Mouse (Mus musculus): ENCODE measurements around the gene Ikzf1.

The Ikzf1 gene

GRCm38 (mm10) chr11:11684930-11685852, at the start of gene Ikzf1:
TSS of gene Ikzf1 (plus strand) at chr11:11685003.
- in situ Hi-C loops (cut with MboI, MseI), result no loop called here

GRCm38 (mm10) chr11:11644303-11644702, 40.5 kb upstream of the Ikzf1 start:
- in situ Hi-C loops (cut with MboI, MseI), result loop anchor here (5.0 to 10.0 kb wide), 2 partner anchors 68 to 70 kb away; no protein-coding TSS in a partner anchor

DNA sequence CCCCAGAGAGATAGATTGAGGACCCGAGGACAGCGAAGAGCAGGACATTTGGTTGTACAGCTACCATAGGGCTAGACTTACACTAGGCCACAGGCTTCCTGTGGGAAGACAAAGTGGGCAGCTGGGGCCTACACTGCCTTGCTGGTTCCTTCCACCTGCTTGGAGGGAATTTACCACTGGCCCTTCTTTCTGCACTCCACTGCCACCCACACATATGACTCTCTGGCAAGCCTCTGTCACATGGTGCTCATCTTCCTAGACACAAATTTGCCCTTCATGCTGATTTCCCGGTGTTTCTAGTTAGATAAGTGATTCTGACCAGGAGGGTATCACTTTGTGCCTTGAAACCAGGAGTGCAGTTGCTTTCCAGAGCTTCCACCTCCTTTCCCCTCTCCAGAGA, 28.4 kb upstream of the Ikzf1 start:
- in situ Hi-C loops (cut with MboI, MseI), result no loop called here

- in situ Hi-C loops (cut with MboI, MseI), result no loop called here
Measured at GRCm38 (mm10) chr11:11656995-11657530, 27.7 kb upstream of the Ikzf1 start.

GRCm38 (mm10) chr11:11657634-11658033, 27.2 kb upstream of the Ikzf1 start:
- in situ Hi-C loops (cut with MboI, MseI), result no loop called here

GRCm38 (mm10) chr11:11658834-11659233, 26.0 kb upstream of the Ikzf1 start:
- in situ Hi-C loops (cut with MboI, MseI), result no loop called here

- in situ Hi-C loops (cut with MboI, MseI), result no loop called here
Measured at GRCm38 (mm10) chr11:11660651-11661050, 24.2 kb upstream of the Ikzf1 start.

DNA sequence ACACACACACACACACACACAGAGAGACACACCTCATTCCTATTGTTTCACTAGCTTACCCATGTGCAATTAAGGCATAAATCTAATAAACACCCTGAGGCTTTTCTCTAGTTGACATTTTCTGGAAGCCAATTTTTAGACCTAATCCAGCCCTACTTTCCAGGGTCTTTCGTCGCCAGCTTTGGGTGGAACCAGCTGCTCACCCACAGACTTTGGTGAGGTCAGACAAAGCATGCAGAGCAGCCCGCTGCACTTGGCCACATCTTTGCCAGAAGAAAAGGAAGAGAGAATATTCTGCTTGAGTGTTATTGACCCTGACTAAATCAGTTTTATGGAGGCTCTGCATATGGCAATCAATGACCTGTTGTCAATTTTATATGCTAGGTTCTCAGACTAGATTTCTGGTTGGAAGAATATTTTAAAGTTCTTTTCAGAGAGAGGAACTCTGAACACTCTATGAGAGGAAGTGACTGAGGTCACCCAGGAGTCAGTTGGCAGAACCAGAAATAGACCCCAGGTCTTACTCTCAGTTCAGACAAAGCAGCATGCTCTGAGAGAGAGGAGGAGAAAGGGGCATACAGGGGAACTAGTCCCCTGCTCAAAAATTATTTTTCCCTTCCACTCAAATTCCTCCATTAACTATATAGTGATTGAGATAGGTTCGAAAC, 17.4 kb upstream of the Ikzf1 start:
- in situ Hi-C loops (cut with MboI, MseI), result no loop called here

DNA sequence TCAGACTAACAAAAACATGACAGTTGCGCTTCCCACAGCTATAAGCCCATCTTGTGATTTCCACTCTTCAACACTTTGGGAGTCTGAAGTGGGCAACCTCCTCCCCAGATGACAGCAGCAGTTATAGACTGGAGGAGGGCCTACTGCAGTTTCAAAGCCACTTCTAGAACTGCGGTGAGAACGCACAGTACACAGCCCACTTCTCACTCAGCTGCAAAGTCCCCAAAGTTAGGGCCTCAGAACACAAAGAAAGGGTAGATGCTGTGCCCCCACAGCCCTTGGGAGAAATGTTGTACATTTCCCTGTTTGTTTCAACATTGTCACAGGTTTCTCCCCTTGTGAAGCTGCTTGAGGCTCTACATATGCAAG, 16.9 kb upstream of the Ikzf1 start:
- in situ Hi-C loops (cut with MboI, MseI), result no loop called here

DNA sequence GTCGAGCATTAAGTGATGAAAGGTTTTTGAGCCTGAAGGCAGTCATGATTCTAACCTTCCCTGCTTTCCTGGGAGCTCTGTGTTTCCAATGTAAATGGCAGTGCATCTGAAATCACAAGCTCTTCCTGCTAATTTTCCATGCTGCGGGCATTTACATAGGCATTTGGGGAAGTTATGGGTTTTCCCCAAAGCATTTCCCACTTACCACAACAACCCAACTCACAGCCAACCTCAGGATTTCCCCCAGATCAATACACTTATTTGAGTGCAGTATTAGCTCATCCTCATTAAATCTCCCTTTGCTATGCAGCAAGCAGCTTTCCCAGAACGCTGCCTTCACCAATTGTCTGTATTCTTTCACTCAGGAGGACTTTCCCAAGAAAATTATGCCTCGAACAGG, 11.8 kb upstream of the Ikzf1 start:
- in situ Hi-C loops (cut with MboI, MseI), result no loop called here

GRCm38 (mm10) chr11:11675063-11675462, 9.7 kb upstream of the Ikzf1 start:
- in situ Hi-C loops (cut with MboI, MseI), result no loop called here

GRCm38 (mm10) chr11:11676068-11676741, 8.6 kb upstream of the Ikzf1 start:
- in situ Hi-C loops (cut with MboI, MseI), result no loop called here

GRCm38 (mm10) chr11:11677165-11677564, 7.6 kb upstream of the Ikzf1 start:
- in situ Hi-C loops (cut with MboI, MseI), result no loop called here

DNA sequence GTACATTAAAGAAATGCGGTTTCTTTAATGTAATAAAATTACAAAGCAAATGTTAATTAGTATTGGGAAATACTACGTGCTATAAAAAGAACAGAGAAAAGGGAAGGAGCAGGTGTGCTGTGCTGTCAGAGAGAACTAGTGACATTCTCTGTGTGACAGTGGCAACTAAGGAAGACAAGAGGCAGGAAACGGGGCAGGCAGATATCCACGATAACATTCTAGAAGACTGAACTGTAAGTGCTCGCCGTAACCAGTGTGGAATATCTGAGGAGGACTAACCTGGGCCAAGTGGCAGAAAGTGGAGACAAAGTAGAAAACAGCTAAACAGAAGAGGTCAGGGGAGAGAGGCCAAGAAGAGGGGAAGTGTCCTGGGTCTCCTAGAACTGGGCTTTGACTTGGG, 5.8 kb upstream of the Ikzf1 start:
- in situ Hi-C loops (cut with MboI, MseI), result no loop called here

DNA sequence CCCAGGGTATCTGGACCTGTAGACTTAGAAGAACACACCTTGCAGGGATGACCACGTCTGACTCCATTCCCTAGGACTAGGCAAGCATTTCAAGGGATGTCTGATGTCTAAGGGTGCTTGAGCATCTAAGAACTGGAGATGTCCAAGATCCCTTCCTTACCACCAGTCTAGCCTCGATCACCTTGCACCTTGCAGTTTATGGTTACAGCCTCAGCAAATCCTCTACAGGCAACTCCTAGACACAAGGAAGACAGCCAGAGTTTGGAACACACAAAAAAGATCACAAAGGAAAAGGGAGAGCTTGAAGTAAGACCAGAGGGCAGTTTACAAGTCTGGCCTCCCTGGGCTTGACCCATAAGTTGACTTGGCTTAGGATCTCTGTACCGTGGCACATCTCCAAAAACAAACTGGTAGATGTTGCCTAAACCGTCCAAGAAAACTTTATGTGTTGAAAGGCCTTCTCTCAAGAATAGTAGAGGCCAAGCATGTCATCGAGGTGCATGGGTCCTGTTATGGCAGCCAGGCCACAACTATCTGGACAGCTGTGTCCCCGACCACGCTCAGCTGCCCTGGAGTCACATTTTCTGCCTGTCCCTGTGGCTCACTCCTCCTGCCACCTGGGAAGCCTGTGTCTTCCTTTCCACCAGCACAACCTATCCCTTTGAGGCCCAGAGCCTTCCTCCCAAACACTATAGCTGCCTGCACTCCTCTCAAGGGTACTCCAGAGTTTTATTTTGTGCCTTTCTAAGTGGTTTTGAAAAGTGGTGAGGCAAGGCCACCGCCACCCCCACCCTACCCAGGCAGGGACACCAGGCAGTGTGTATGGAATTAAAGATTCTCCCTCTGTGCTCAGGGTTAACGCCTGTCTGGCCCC, 510 bp upstream of the Ikzf1 start:
- in situ Hi-C loops (cut with MboI, MseI), result no loop called here

- in situ Hi-C loops (cut with MboI, MseI), result no loop called here
Measured at GRCm38 (mm10) chr11:11685853-11686395, 1.1 kb downstream of the Ikzf1 start.

DNA sequence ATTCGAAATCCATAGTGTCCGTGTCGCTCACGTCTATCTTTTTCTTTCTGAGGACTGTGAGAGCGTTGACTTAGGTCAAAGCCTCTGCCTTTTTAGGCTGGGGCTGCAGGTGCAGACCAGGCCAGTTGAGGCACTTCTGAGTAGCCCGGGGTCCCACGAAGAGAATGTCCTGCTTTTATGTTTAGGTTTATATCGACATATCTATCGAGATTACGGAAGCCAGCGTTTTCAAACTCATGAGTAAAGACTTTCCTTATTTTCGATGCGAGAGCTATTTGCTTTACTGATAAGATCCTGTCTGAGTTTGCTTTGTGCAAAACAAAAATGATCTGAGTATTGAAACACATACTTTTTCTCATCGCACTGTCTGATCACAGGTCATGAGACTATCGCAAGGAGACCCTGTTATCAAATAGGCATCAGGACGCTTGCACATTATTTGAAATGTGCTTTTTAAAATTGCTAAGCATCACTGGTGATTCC, 1.8 kb downstream of the Ikzf1 start:
- in situ Hi-C loops (cut with MboI, MseI), result no loop called here

- in situ Hi-C loops (cut with MboI, MseI), result no loop called here
Measured at GRCm38 (mm10) chr11:11687551-11688185, 2.9 kb downstream of the Ikzf1 start.

DNA sequence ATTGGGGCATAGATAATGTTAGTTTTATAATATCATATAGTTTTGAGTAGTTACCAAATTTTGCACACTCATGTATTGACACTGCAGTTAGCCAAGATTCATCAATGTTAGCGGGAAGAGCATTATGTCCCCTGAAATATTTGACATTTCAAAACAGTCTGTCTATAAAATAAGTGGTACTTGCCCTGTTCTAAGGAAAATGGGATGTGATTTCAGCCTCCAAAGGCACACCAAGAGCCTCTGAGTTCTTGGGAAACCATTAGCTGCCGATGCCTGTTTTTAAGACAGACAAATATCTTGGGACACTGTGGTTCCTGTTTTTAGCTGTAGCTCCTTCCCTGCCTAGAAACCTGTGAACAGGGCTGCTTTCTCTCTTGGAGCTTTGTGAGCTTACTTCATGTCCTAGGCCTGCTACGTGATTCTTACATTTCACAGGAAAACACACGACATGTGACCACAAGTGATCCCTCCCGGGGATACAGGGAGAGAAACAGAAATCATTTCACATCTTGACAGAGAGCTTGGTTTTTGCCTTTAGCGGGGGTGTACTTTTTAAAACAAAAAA, 4.0 kb downstream of the Ikzf1 start:
- in situ Hi-C loops (cut with MboI, MseI), result no loop called here

DNA sequence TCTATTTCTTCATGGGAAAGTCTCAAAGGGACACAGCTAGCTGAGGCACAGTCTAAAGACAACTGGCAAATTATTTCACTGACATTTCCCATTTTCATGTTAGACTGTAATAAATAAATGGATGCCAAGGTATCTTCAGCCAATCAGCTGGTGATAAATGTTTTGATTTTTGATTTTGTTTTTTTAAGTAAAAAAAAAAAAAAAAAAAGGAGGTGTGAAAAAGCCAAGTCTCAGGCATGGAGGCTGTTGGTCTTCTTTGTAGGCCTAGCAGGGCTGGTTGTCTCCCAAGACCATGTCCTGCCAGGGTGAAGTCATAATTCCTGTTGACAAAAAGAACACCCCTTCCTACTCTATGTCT, 4.9 kb downstream of the Ikzf1 start:
- in situ Hi-C loops (cut with MboI, MseI), result loop anchor here (5.0 kb wide), 1 partner anchor 48 kb away; no protein-coding TSS in a partner anchor
